Mouse (Mus musculus): ENCODE data around the gene Actl6a.

GRCm38 (mm10) chr3:32690008-32690407 is 16.1 kb upstream of the Actl6a start:
- TF ChIP-seq CTCF (conservative IDR thresholded peaks at IDR 0.05; ENCODE audit: low read length) (no peak), NANOG (IDR thresholded peaks at IDR 0.05; ENCODE audit: borderline replicate concordance, low read length) (no peak), POU5F1 (IDR thresholded peaks at IDR 0.05; ENCODE audit: borderline replicate concordance, low read length) (no peak)

Measured in E14TG2a.4 (cell line).